ENCODE assay signal across 8 mouse cellular contexts in the genomic region with DNA sequence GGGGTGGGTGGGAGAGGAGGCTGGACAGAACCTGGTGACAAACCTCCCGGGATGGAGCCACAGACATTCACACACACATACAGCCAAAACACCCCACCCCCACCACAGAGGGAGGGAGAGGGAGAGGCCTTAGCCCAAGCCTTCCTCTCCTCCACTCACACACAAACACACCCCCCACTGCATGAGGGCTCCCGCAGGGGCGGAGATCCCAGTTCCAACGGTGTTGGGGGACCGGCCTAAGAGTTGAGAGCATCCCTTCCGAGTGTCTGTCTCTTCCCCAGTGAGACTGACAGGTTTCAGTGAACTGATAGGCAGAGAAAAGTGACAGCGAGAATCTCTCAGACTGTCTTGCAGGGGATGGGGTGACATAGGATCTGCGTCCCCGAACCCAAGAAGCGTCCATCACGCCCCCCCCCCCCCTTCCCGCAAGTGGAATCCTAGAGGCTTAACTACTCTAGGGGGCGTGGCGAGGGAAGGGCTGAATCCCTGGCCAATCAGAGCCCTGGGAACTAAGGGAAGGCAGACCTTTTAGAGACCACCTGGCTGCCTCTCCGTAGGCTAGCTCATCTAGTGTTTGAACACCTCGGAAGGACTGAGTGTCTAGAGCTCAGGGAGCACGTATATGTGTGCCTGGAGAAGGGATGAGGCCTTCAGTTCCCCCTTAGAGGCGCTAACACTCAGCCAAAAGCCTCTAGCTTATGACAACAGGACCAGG. TPM values are rescaled to one million over a fixed set of nuclear protein-coding genes. Genes with fewer than 3 reads are reported as not detected.
DNase-seq lines count a peak whose midpoint lies in the region; ATAC-seq lines count a peak whose summit lies in the region.

No protein-coding gene starts in this region.

- peak overlapping the region; percentile 82 for H3K27ac ChIP-seq in hindbrain, embryonic 15.5 days (replicated peaks)

- peak overlapping the region; percentile 63 for H3K9ac ChIP-seq in hindbrain, embryonic 15.5 days

- H3K4me2 ChIP-seq in hindbrain, embryonic 15.5 days, result peak overlapping the region; percentile 100

- peak; percentile 67 for DNase-seq in ovary, adult 18-20 months (ENCODE audit: low spot score)
- no peak for DNase-seq in ovary, postnatal 10 days (ENCODE audit: low spot score)
- peak; percentile 87 for DNase-seq in cerebellum, adult 9-11 months
- DNase-seq in frontal cortex, postnatal 36 days (ENCODE audit: low spot score in 2 of 2), result peak; percentile 57 to 75
- DNase-seq in left cerebral cortex, adult 18-20 months (ENCODE audit: low spot score in 2 of 2), result peak; percentile 73 to 76
- peak; percentile 86 for DNase-seq in lung, postnatal 25 days (ENCODE audit: low spot score)
- peak; percentile 73 for DNase-seq in right cerebral cortex, postnatal 14 days

- 3% methylated on average over 18 of the region's 18 CpGs for WGBS in hindbrain, embryonic 15.5 days

- H3K36me3 ChIP-seq in hindbrain, embryonic 15.5 days, result no peaks in the 10 kb centered on the region

- ATAC-seq in hindbrain, embryonic 15.5 days (ENCODE audit: low FRiP score, low read depth), result peak; percentile 47; the same call in 1 of the 2 replicates

- peak overlapping the region; percentile 57 for H3K4me3 ChIP-seq in hindbrain, embryonic 15.5 days

- peaks cover 56% of the 10 kb centered on the region for H3K27me3 ChIP-seq in hindbrain, embryonic 15.5 days

- H3K9me3 ChIP-seq in hindbrain, embryonic 15.5 days, result no peaks in the 10 kb centered on the region

- peaks cover 48% of the 10 kb centered on the region for H3K4me1 ChIP-seq in hindbrain, embryonic 15.5 days (replicated peaks)

RNA-seq across cellular contexts. Expression of a gene that starts 2.0 kb away (rescaled TPM):
- polyA plus RNA-seq in hindbrain, embryonic 15.5 days (2015; fragmentation: Nextera tagmentation; extraction: Ambion mirVana), result 0.08 and 0.14 TPM in 2 replicates
- total RNA-seq in left cerebral cortex, adult 18-20 months (2021), result 10 to 100 TPM; 20.9 to 54.7 TPM

RNA-seq across cellular contexts. Expression of a gene that starts 25.5 kb away (rescaled TPM):
- polyA plus RNA-seq in hindbrain, embryonic 15.5 days (2015; fragmentation: Nextera tagmentation; extraction: Ambion mirVana), result 112 and 130 TPM in 2 replicates
- 100 to 1,000 TPM; 128 to 129 TPM for total RNA-seq in left cerebral cortex, adult 18-20 months (2021)

RNA-seq across cellular contexts. Expression of a gene that starts 28.0 kb away (rescaled TPM):
- 0.96 and 1.2 TPM in 2 replicates for polyA plus RNA-seq in hindbrain, embryonic 15.5 days (2015; fragmentation: Nextera tagmentation; extraction: Ambion mirVana)
- not detected for total RNA-seq in left cerebral cortex, adult 18-20 months (2021)

RNA-seq across cellular contexts. Expression of a gene that starts 36.3 kb away (rescaled TPM):
- 41.5 and 42.1 TPM in 2 replicates for polyA plus RNA-seq in hindbrain, embryonic 15.5 days (2015; fragmentation: Nextera tagmentation; extraction: Ambion mirVana)
- total RNA-seq in left cerebral cortex, adult 18-20 months (2021), result 10 to 100 TPM; 13.6 to 15.1 TPM

RNA-seq across cellular contexts. Expression of a gene that starts 36.7 kb away (rescaled TPM):
- 84.8 and 88.9 TPM in 2 replicates for polyA plus RNA-seq in hindbrain, embryonic 15.5 days (2015; fragmentation: Nextera tagmentation; extraction: Ambion mirVana)
- total RNA-seq in left cerebral cortex, adult 18-20 months (2021), result 10 to 100 TPM; 39.1 to 45.2 TPM
